Mouse (Mus musculus) cerebral cortex, adult 2 months (tissue): Measurements from ENCODE around the gene Ntrk2.

Source experiments
- WGBS: fragments of 180-500 bp; shearing (Covaris S2); methylation state at CpG from one replicate; pipeline ENCODE4 v1.1.7; 2018; 5-methylcytosine and 5-hydroxymethylcytosine counted together

Ntrk2 gene

DNA sequence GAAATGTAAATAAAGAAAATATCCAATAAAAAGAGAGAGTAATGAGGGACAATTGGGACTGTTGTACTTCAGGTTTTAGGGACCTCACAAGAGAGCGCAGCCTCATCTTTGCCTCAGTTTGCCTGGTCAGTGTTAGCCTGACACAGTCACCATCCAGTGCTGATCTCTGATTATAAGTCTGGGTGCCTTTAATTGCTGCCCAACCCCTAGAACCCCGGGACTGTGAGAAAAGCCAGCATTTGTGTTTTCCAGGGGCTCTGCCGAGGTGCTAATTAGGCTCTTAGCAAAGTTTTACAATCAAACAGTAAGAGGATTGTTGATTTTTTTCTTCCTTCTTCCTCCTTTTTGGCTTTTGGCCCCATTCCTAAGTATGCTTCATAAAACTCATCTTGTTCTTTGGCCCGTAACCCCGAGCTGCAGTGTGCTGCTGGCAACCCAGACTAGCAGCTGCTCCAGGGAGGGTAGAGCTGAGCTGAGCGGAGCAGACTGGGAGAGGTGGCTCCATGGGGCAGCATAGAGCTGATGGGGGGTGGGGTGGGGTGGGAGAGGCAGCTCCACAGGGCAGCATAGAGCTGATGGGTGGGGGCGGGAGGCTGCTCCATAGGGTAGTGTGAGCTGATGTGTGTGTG lies 34.5 kb downstream of the Ntrk2 start:
- 24% methylated on average over 7 of the region's 7 CpGs for whole genome bisulfite sequencing

DNA sequence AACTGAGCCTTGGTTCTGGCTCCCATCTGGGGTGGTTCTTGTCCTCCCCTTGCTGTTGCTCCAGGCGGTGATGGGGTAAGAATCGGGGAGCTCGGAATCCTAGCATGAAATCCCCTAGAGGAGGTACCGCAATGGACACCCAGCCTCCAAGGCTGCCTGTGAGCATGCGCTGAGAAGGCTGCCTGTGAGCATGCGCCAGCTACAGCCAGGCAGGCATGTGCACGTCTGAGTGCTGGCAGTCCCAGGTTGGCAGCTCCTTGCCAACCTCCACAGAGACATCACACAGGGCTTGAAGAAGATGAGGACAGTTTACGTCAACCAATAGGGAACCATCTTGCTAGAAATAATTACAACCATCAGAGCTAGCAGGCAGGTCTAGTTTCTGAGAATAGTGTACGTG lies 37.5 kb downstream of the Ntrk2 start:
- WGBS, result 60% methylated on average over 9 of the region's 9 CpGs

- 77% methylated on average over 4 of the region's 4 CpGs for WGBS
Measured at GRCm38 (mm10) chr13:58848578-58848977, 42.2 kb downstream of the Ntrk2 start.

DNA sequence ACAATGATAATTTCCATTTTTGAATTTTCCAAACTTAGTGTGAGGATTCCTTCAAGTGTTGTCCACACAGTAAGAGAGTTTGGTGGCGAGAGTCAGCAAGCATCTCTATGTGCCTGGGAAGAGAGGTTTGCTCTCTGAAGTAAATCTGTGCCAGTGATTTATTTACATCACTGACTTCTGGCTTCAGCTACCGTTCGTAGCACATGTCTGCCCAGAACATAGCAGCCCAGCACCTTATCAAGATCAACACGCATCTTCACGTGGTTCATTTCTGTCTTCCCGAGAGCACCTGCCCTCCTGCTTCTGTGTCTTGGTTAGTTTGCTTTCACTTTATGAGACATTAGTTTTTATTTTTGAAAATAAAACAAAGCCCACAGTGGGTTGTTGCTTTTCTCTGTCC lies 47.3 kb downstream of the Ntrk2 start:
- WGBS, result 43% methylated on average over 6 of the region's 6 CpGs

DNA sequence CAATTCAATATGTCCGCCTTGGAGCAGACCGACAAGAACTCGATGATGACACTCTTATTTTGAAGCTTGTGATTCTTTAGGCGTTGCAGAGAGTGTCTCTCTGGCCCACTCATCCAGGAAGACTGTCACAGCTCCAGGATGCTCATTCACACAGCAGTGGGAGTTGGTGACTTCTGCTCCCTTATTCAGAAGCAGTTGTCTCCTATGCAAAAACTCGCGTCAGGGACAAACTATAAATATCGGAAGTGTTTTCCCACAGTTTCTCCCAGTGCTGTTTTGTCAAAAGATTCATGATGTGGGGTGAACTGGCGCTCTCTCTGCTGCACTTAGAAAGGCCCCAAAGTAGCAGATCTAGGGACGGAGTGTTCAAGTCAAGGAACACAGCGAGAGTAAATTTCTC lies 59.9 kb downstream of the Ntrk2 start:
- 48% methylated on average over 10 of the region's 10 CpGs for WGBS

- 63% methylated on average over 8 of the region's 8 CpGs for WGBS
Measured at GRCm38 (mm10) chr13:58866776-58867435, 60.5 kb downstream of the Ntrk2 start.

DNA sequence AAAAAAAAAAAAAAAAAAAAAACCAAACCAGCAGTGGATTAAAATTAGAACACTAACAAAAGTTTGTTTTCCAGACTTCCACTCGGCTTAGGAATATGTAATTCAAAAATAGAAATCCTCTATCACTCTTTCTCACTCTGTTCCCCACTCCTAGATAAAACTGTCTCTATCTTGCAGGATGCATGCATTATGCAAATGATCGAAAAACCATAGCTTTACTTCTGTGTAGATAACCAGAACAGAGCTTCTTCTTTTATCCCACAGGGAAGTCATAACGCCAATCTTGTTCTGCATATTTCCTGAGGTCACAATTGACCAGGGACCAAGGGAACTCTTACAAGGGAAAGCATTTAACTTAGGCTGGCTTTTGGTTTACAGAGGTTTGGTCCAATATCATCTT lies 76.1 kb downstream of the Ntrk2 start:
- 42% methylated on average over 3 of the region's 3 CpGs for WGBS

DNA sequence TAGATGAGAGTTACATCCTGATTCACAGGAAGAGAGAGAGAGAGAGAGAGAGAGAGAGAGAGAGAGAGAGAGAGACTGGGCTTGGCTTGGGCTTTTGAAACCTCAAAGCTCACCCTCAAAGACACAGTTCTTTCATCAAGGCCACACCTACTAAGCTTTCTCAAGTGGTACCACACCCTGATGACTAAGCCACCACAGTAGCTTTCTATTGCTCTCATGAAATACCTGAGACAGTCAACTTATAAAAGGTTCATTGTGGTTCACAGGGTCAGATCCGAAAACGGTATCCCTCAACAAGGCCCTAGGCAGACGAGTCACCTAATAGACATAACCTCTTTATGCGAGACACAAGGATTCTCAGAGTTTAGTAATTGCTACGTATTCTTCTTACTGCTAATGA lies 76.5 kb downstream of the Ntrk2 start:
- 83% methylated on average over 5 of the region's 5 CpGs for WGBS

GRCm38 (mm10) chr13:58886108-58886507 lies 79.7 kb downstream of the Ntrk2 start:
- 38% methylated on average over 8 of the region's 8 CpGs for WGBS

DNA sequence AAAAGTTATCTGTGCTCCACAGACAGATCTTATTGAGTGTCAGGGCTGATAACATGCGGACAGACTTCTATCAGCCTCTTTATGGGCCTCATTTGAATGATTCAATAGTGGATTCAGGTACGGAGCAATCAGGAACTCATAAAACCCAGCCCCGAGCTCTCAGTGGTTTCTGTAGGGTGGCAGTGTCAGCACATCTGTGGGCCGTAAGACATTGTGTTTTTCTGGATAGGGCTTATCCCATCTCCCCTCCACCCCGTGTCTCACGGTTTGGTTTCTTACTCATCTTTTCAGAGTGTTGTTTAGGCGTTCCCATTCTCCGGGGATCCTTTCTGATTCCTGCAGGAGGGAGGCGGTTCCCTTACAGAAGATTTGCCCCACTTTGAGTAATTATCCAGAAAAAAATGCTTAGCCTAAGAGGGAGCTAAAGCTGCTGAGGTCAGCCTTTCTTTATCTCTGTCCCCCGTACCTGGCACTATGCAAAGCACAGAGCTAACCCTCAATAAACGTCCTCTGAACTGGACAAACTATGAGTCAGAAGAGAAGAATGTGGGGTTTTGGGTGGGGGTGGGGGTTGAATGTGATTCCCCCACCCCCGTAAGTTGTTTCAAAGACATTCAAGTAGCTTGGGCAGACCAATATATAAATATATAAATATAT lies 90.0 kb downstream of the Ntrk2 start:
- WGBS, result 50% methylated on average over 12 of the region's 12 CpGs

DNA sequence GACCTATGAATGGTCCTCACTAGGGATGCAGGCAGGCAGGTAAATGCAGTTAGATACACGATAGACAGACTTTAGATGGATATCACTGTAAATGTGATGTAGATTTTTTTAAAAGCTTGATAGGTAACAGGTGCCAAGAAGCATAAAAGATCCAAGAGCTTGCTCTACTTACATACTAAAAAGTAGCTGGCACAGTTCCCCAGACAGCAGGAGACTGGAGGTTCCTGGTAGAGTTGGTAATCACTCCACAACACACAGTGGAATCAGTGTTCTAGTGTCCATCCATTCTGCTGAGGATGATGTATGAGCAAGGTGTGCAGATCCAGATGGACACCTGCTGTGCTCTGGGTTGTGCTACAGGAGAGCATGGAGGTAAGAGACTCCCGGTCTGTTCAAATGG lies 93.0 kb downstream of the Ntrk2 start:
- 63% methylated on average over 2 of the region's 2 CpGs for WGBS

DNA sequence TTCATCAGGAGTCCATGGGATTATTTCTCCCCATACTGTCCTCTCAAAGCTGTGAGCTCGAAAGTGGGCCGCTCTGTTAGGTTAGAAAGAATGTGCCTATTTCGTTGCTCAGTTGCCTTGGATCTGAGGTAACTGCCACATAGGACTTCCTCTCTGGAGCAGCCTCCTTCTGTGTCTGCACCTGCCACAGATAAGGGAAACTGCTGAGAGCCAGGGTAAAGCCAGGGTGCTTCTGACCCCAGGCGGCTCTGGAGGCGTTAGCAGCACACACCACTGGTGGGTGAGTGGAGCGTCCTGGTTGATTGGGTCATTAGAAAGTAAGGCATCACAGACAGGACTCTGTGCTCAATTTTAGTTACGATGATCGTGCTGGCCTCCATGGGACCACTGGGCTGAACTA lies 95.9 kb downstream of the Ntrk2 start:
- WGBS, result 51% methylated on average over 8 of the region's 8 CpGs

DNA sequence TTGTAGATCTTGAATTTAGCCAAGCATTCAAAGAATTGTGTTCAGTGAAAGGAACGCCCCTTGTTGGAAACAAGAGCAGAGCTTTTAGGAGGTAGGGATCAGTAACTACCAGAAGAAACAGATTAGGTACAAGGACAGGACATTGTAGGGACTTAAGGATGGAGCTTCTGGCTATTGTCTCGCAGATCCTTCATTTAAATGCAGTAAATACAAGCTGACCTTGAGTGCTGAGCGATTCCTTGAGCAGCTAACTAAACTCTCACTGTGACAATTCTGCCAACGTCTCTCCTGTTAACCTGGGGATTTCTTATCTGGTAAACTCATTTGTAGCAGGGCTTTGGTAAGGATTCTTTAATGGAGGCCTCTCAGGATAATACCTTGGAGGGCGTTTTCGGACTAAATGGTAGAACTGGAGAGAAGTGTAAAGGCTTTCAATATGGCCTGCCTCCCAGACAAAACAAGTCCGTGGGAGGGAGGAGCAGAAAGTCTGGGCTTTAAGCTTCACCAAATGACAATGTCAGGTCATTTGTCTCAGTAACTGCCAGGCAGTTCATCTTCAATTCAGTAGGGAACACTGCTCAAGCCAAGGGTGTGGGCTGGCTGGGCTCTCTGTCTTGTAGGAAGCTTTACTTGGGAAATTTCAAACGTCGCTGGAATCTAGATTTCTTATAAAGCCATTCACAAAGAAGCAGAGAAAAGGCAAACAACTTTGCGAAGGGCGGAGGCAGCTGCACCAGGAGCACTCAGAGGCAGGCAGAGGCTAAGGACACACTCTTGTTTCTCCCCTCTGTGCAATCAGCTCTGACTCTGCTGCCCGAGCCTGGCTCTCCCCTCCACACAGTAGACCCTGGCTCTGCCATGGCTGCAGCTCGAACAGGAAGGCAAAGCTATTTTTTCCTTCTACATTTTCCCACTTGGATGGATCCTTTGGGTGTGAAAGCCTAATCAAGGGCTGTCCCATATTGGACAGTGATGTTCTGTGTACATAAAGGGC lies 98.7 kb downstream of the Ntrk2 start:
- 37% methylated on average over 13 of the region's 13 CpGs for WGBS

DNA sequence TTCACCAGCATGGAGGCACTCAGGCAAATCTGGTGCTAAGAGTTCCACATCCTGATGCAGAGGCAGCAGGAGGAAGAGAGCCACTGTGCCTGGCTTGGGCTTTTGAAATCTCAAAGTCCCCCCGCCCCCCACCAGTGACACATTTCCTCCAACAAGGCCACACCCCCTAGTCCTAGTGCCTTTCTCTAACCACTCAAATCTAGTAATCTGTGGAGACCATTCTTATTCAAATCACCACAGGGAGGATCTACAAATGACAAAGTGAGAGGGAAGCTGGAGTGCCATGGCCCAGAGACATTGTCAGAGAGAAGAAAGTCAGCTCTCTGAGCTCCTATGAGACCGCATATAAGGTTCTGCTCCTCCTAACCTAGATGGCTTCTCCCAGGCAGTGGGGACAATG lies 105.6 kb downstream of the Ntrk2 start:
- 92% methylated on average over 2 of the region's 2 CpGs for WGBS

DNA sequence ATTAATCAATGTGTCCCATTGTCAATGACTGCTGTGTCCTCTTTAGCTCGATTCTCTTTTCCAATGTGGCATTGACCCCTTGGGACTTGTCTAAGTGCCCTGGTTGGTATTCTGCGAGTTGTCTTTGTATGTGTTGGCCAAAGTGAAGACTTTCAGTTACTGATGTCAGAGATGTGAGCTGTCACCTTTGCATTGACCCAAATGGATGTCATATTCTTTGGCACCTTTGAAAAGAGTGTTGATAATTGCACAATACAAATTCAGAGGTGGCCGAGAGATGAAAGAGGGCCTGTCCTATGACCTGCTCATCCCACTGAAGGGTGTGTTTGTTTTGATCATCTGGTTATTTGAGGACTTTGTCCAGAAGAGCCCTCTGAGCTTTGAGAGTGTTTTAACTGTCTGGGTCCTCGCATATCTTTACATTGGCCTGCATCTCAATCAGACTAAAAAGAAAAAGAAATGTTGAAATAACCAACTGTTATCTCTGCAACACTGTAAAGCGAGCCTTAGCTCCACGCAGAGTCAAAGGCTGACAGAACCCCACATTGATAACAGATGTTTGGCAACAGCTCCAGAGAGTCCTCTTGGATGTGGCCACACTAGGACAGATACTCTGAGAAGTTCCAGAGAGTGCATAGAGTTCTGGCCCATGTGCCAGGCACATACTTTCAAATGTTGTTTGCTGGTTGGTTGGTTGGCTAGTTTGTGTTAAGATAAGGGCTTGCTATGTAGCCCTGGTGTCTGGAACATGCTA lies 107.9 kb downstream of the Ntrk2 start:
- 66% methylated on average over 6 of the region's 6 CpGs for WGBS

GRCm38 (mm10) chr13:58916348-58916747 lies 110.0 kb downstream of the Ntrk2 start:
- WGBS, result 91% methylated on average over 2 of the region's 2 CpGs

DNA sequence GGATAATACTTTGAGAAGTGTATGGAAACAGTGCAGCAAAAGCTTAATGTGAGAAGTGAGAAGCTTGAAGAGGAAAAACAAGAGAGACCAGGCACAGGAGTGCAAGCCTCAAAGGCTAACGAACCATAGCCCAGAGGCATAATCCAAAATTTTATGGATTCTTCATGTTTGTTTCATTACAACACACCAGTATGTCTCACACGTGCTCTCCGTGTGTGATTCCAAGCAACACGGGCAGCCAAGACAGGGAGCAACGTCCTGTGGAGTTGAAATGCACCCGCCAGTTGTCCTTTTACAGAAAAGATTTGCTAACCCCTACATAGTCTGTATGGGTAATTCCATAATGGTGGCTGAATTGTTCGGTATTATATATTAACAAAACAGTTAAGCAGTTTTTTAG lies 113.9 kb downstream of the Ntrk2 start:
- WGBS, result 82% methylated on average over 7 of the region's 7 CpGs

GRCm38 (mm10) chr13:58921255-58921654 lies 114.9 kb downstream of the Ntrk2 start:
- WGBS, result 73% methylated on average over 3 of the region's 3 CpGs

- WGBS, result 79% methylated on average over 10 of the region's 10 CpGs
Measured at GRCm38 (mm10) chr13:58921705-58922104, 115.3 kb downstream of the Ntrk2 start.

GRCm38 (mm10) chr13:58922174-58922573 lies 115.8 kb downstream of the Ntrk2 start:
- WGBS, result 38% methylated on average over 15 of the region's 15 CpGs

DNA sequence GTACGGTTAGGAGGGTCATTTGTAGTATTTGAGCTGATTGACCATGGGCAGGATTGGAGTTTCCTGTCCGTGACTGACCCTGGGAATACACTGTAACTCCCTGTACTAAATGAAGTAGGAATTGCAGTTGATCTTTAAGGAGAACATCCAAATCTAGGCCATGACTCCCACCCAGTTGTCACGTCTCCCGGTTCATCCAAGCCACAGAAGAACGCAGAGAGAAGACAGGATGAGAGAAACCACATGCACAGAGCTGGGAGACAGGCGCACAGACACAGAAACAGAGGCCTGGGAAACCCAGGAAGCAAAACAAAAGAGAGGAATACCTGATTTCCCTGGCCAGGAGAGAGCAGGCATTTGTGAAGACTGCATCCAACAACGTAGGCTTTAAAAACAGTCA lies 117.1 kb downstream of the Ntrk2 start:
- 40% methylated on average over 7 of the region's 7 CpGs for WGBS
